Mouse (Mus musculus) kidney, adult 2 months (tissue): ENCODE results near the gene Nova2. TPM values are rescaled to one million over a fixed set of nuclear protein-coding genes. Genes with fewer than 3 reads are reported as not detected.

ENCODE experiments used
- DNase-seq: peaks from one replicate; pipeline ENCODE4 v3.0.0; 2021
- H3K27ac ChIP-seq: fragments of 200-500 bp; 2 replicates; pipeline ENCODE4 v1.5.1; 2012; ENCODE audit warnings: low read depth, low read length, control low read depth, inconsistent platforms; ENCODE audit not compliant: insufficient read depth
- H3K27me3 ChIP-seq: fragments of 200-500 bp; replicated peaks from 2 replicates; pipeline ENCODE4 v1.6.1; 2012; ENCODE audit warnings: mild to moderate bottlenecking, moderate library complexity, low read length, inconsistent platforms; ENCODE audit not compliant: control insufficient read depth, insufficient read depth
- H3K36me3 ChIP-seq: fragments of 200-500 bp; 2 replicates; pipeline ENCODE4 v1.6.1; 2012; ENCODE audit warnings: mild to moderate bottlenecking, moderate library complexity, low read length, inconsistent platforms; ENCODE audit not compliant: control insufficient read depth, insufficient read depth
- H3K4me1 ChIP-seq: fragments of 200-500 bp; 2 replicates; pipeline ENCODE4 v1.6.1; 2011; ENCODE audit warnings: low read length; ENCODE audit not compliant: control insufficient read depth, insufficient read depth
- H3K4me3 ChIP-seq: fragments of 200-500 bp; 2 replicates; pipeline ENCODE4 v1.5.1; 2011; ENCODE audit warnings: mild to moderate bottlenecking, low read depth, low read length, control low read depth; ENCODE audit not compliant: insufficient read depth
- CTCF ChIP-seq: fragments of 200-500 bp; conservative IDR thresholded peaks from 2 replicates; pipeline ENCODE4 v1.5.1; 2011; ENCODE audit warnings: low read depth, mild to moderate bottlenecking, control low read depth, low read length, moderate library complexity, mixed read lengths; ENCODE audit not compliant: insufficient read depth, insufficient read length
- POLR2A ChIP-seq: fragments of 200-500 bp; IDR thresholded peaks from one replicate; pipeline ENCODE4 v1.6.1; 2011; ENCODE audit warnings: low read depth, low read length, control low read depth
- WGBS: fragments of 180-500 bp; shearing (Covaris S2); methylation state at CpG from one replicate; pipeline ENCODE4 v1.1.7; 2018; 5-methylcytosine and 5-hydroxymethylcytosine counted together
- polyA plus RNA-seq: library from polyadenylated mRNA; depleted of rRNA; stranded (reverse); fragments of >200 nt; gene quantifications from 2 replicates; pipeline ENCODE4 v1.2.3, GENCODE M21; 2012

Gene Nova2
- polyA plus RNA-seq, 1 experiment: 1.1 TPM

GRCm38 (mm10) chr7:18893009-18893408 lies 32.7 kb upstream of the Nova2 start:
- no peaks in the 10 kb centered on the region for H3K27me3 ChIP-seq
- H3K36me3 ChIP-seq: no peaks in the 10 kb centered on the region
- TF ChIP-seq POLR2A (no peak), CTCF (no peak)
- peak overlapping the region; percentile 48 for H3K4me3 ChIP-seq
- H3K27ac ChIP-seq: 0 out of 2 replicates have a peak overlapping the region, but pooled peaks have one; percentile 12
- no peaks in the 10 kb centered on the region for H3K4me1 ChIP-seq
- 25% methylated on average over 27 of the region's 27 CpGs for WGBS
- no peak for DNase-seq

- no peak for TF ChIP-seq CTCF
- no peak for TF ChIP-seq POLR2A
- Histone ChIP-seq H3K4me1 (no peaks in the 10 kb centered on the region), H3K4me3 (peak overlapping the region; percentile 48; the same call in 1 of the 2 replicates), H3K27ac (no peak overlapping the region), H3K36me3 (no peaks in the 10 kb centered on the region), H3K27me3 (no peaks in the 10 kb centered on the region)
- 7% methylated on average over 41 of the region's 41 CpGs for WGBS
- DNase-seq: peak; percentile 81
These were observed 31.8 kb upstream of the Nova2 start for GRCm38 (mm10) chr7:18893651-18894430.

GRCm38 (mm10) chr7:18896536-18896935 lies 29.2 kb upstream of the Nova2 start:
- H3K36me3 ChIP-seq: no peaks in the 10 kb centered on the region
- H3K27me3 ChIP-seq: no peaks in the 10 kb centered on the region
- TF ChIP-seq CTCF: peak; percentile 61
- TF ChIP-seq POLR2A: no peak
- DNase-seq: peak; percentile 61
- no peak overlapping the region for H3K4me3 ChIP-seq
- no peaks in the 10 kb centered on the region for H3K4me1 ChIP-seq
- H3K27ac ChIP-seq: no peak overlapping the region
- WGBS: 23% methylated on average over 5 of the region's 5 CpGs

- Histone ChIP-seq H3K27ac (no peak overlapping the region), H3K27me3 (no peaks in the 10 kb centered on the region), H3K4me3 (no peak overlapping the region), H3K36me3 (no peaks in the 10 kb centered on the region), H3K4me1 (no peaks in the 10 kb centered on the region)
- TF ChIP-seq POLR2A (no peak), CTCF (no peak)
- WGBS: 89% methylated on average over 2 of the region's 2 CpGs
- no peak for DNase-seq
These were observed 25.2 kb upstream of the Nova2 start for GRCm38 (mm10) chr7:18900513-18900912.

- Histone ChIP-seq H3K27ac (no peak overlapping the region), H3K4me3 (no peak overlapping the region), H3K4me1 (no peaks in the 10 kb centered on the region), H3K27me3 (no peaks in the 10 kb centered on the region), H3K36me3 (no peaks in the 10 kb centered on the region)
- TF ChIP-seq CTCF (peak; percentile 35; the same call in 1 of the 2 replicates), POLR2A (no peak)
- 77% methylated on average over 3 of the region's 3 CpGs for WGBS
- DNase-seq: no peak
These were observed 23.2 kb upstream of the Nova2 start for GRCm38 (mm10) chr7:18902486-18902885.

GRCm38 (mm10) chr7:18904971-18905370 lies 20.7 kb upstream of the Nova2 start:
- no peak for TF ChIP-seq POLR2A
- no peak for TF ChIP-seq CTCF
- 81% methylated on average over 3 of the region's 3 CpGs for WGBS
- Histone ChIP-seq H3K4me1 (no peaks in the 10 kb centered on the region; the same call in 1 of the 2 replicates), H3K27ac (no peak overlapping the region), H3K4me3 (no peak overlapping the region), H3K36me3 (no peaks in the 10 kb centered on the region), H3K27me3 (no peaks in the 10 kb centered on the region)
- DNase-seq: no peak

- WGBS: 2% methylated on average over 17 of the region's 17 CpGs
- peak overlapping the region; percentile 76 for H3K4me3 ChIP-seq
- no peaks in the 10 kb centered on the region; the same call in 1 of the 2 replicates for H3K4me1 ChIP-seq
- no peak for DNase-seq
- no peaks in the 10 kb centered on the region for H3K36me3 ChIP-seq
- no peak overlapping the region for H3K27ac ChIP-seq
- no peaks in the 10 kb centered on the region for H3K27me3 ChIP-seq
- TF ChIP-seq POLR2A (no peak), CTCF (no peak)
These were observed 15.9 kb upstream of the Nova2 start for GRCm38 (mm10) chr7:18909797-18910196.
